Mouse (Mus musculus): ENCODE measurements around the gene Cav3. TPM values are rescaled to one million over a fixed set of nuclear protein-coding genes. Genes with fewer than 3 reads are reported as not detected.
A peak's percentile ranks its signal among the peaks of the same experiment; 100 is the strongest.

Gene Cav3
- polyA plus RNA-seq (2015; fragmentation: Nextera tagmentation; extraction: Ambion mirVana): 0.90 and 1.3 TPM in 2 replicates

DNA sequence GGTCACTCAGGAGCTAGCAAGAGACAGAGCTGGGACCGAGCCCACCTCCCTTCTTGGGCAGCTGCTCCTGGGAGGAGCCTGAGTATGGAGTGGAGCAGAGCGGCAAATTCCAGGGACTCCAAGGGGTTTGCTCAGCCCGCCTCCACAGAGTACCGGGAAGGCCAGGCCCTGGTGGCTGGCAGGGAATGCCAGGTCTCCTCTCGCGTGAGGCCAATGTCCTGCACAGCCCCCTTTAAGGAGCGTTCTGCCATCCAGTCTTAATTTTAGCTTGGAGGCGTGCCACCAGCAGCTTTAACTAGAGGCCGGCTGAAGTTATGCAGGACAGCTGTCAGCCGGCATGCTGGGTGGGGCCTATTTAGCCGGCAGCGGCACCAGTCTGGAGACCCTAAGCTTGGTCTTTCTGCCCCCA is at the start of gene Cav3:
Gene Cav3 (plus strand): TSS at position 165 of the 409 bp plus-strand sequence.
- H3K9ac ChIP-seq: no peak within 1 kb of the TSS
- H3K36me3 ChIP-seq: no peaks in the 10 kb centered on the region
- H3K27me3 ChIP-seq (replicated peaks): no peaks in the 10 kb centered on the region
- H3K4me3 ChIP-seq (replicated peaks): no peak within 1 kb of the TSS
- H3K4me1 ChIP-seq: no peaks in the 10 kb centered on the region
- ATAC-seq (ENCODE audit: insufficient read depth, low FRiP score, low read depth): peak; percentile 35; the same call in 1 of the 2 replicates
- 0 out of 2 replicates have a peak within 1 kb of the TSS, but pooled peaks have one; percentile 5 for H3K4me2 ChIP-seq
- no peak within 1 kb of the TSS for H3K27ac ChIP-seq
- H3K9me3 ChIP-seq: no peaks in the 10 kb centered on the region
- 55% methylated on average over 12 of the region's 12 CpGs for WGBS

DNA sequence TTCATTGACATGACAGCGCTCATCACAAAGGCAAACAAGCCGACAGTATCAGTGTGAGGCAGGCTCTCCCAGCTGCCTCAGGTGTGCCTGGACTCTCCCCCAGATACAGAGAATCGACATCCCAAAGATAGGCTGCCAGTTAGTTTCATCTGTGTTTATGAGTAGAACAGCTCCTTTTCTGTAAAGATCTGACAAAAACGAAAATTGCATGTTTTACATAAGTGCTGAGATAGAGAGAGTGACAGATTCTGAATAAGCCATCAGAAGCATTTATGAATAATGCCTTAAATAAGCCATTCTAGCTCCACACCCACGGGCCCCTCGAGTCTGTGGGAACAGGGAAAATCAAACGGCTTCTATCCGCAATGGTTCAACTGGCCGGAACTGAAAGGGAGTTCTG is 40.0 kb upstream of the Cav3 start:
- ATAC-seq (ENCODE audit: insufficient read depth, low FRiP score, low read depth): no peak
- H3K4me3 ChIP-seq (replicated peaks): no peak overlapping the region
- no peaks in the 10 kb centered on the region for H3K27me3 ChIP-seq (replicated peaks)
- H3K36me3 ChIP-seq: no peaks in the 10 kb centered on the region
- 74% methylated on average over 9 of the region's 9 CpGs for WGBS
- no peak overlapping the region for H3K9ac ChIP-seq
- H3K27ac ChIP-seq: no peak overlapping the region
- H3K4me1 ChIP-seq: no peaks in the 10 kb centered on the region
- H3K4me2 ChIP-seq: no peak overlapping the region
- no peaks in the 10 kb centered on the region for H3K9me3 ChIP-seq

DNA sequence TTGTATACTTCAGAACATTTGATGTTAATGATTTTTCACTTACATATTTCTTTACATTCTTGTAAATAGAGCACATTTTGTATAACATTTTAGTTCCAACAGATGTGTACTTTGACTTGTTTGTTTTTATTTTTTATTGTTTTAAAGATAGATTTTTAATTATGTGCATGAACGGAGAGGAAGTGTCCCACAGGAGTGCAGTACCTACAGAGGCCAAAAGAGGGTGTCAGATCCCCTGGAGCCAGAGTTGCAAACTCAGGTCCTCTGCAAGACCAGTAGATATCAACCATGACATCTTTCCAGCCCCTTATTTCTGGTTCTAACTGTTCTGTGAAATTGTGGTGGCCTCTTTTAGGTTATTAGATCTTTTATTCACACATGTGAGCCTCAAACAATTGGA is 38.4 kb upstream of the Cav3 start:
- no peak overlapping the region for H3K9ac ChIP-seq
- no peaks in the 10 kb centered on the region for H3K36me3 ChIP-seq
- no peak overlapping the region for H3K27ac ChIP-seq
- H3K4me2 ChIP-seq: no peak overlapping the region
- no peaks in the 10 kb centered on the region for H3K4me1 ChIP-seq
- no peak for ATAC-seq (ENCODE audit: insufficient read depth, low FRiP score, low read depth)
- H3K9me3 ChIP-seq: no peaks in the 10 kb centered on the region
- 87% methylated on average over 1 of the region's 1 CpGs for WGBS
- H3K27me3 ChIP-seq (replicated peaks): no peaks in the 10 kb centered on the region
- H3K4me3 ChIP-seq (replicated peaks): no peak overlapping the region

GRCm38 (mm10) chr6:112423746-112424501 is 35.4 kb upstream of the Cav3 start:
- H3K9ac ChIP-seq: no peak overlapping the region
- H3K4me1 ChIP-seq: no peaks in the 10 kb centered on the region
- WGBS: 69% methylated on average over 8 of the region's 8 CpGs
- H3K27me3 ChIP-seq (replicated peaks): no peaks in the 10 kb centered on the region
- no peak overlapping the region for H3K27ac ChIP-seq
- no peaks in the 10 kb centered on the region for H3K9me3 ChIP-seq
- peak; percentile 58; the same call in 1 of the 2 replicates for ATAC-seq (ENCODE audit: insufficient read depth, low FRiP score, low read depth)
- H3K4me2 ChIP-seq: no peak overlapping the region
- no peak overlapping the region for H3K4me3 ChIP-seq (replicated peaks)
- H3K36me3 ChIP-seq: no peaks in the 10 kb centered on the region

- H3K4me1 ChIP-seq: no peaks in the 10 kb centered on the region
- no peak overlapping the region for H3K4me2 ChIP-seq
- no peaks in the 10 kb centered on the region for H3K27me3 ChIP-seq (replicated peaks)
- no peaks in the 10 kb centered on the region for H3K9me3 ChIP-seq
- H3K36me3 ChIP-seq: no peaks in the 10 kb centered on the region
- no peak overlapping the region for H3K9ac ChIP-seq
- 60% methylated on average over 6 of the region's 6 CpGs for WGBS
- H3K27ac ChIP-seq: no peak overlapping the region
- no peak overlapping the region for H3K4me3 ChIP-seq (replicated peaks)
- no peak for ATAC-seq (ENCODE audit: insufficient read depth, low FRiP score, low read depth)
These were observed 33.1 kb upstream of the Cav3 start for GRCm38 (mm10) chr6:112426018-112426732.

GRCm38 (mm10) chr6:112445675-112446074 is 13.6 kb upstream of the Cav3 start:
- 70% methylated on average over 3 of the region's 3 CpGs for WGBS
- H3K9ac ChIP-seq: no peak overlapping the region

DNA sequence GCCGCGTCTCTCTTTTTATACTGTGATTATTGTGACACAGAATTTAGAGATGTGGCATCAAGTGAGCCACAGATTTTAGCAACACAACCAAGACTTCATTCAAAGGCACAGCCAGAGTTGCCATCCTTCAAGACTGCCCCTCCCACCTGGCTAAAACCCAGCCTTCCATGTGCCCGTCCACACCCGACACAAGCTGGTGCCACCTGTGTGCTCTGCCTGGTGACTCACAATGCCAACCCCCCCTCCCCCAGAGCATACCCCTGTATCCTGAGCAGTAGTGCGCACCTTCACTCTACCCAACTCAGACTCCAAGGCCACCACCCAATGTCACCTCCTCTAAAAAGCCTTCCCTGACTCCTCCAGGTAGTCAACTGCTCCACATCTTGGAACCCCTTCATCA is 2.2 kb downstream of the Cav3 start:
- 95% methylated on average over 5 of the region's 5 CpGs for WGBS
- H3K27ac ChIP-seq: no peak overlapping the region
- H3K9ac ChIP-seq: no peak overlapping the region
- ATAC-seq (ENCODE audit: insufficient read depth, low FRiP score, low read depth): no peak
- no peaks in the 10 kb centered on the region for H3K9me3 ChIP-seq
- no peaks in the 10 kb centered on the region for H3K27me3 ChIP-seq (replicated peaks)
- H3K4me2 ChIP-seq: no peak overlapping the region
- no peak overlapping the region for H3K4me3 ChIP-seq (replicated peaks)
- H3K4me1 ChIP-seq: no peaks in the 10 kb centered on the region
- no peaks in the 10 kb centered on the region for H3K36me3 ChIP-seq

More at GRCm38 (mm10) chr6:112445675-112446074, 13.6 kb upstream of the Cav3 start:
- Histone ChIP-seq H3K4me3 (replicated peaks) (no peak overlapping the region), H3K27ac (no peak overlapping the region), H3K9me3 (no peaks in the 10 kb centered on the region), H3K27me3 (replicated peaks) (no peaks in the 10 kb centered on the region), H3K4me1 (no peaks in the 10 kb centered on the region), H3K4me2 (no peak overlapping the region), H3K36me3 (no peaks in the 10 kb centered on the region)
- no peak for ATAC-seq (ENCODE audit: insufficient read depth, low FRiP score, low read depth)

- Histone ChIP-seq H3K4me2 (no peak overlapping the region), H3K27ac (no peak overlapping the region)
- WGBS: 81% methylated on average over 6 of the region's 6 CpGs
These were observed 4.0 kb downstream of the Cav3 start for GRCm38 (mm10) chr6:112463331-112463730.

DNA sequence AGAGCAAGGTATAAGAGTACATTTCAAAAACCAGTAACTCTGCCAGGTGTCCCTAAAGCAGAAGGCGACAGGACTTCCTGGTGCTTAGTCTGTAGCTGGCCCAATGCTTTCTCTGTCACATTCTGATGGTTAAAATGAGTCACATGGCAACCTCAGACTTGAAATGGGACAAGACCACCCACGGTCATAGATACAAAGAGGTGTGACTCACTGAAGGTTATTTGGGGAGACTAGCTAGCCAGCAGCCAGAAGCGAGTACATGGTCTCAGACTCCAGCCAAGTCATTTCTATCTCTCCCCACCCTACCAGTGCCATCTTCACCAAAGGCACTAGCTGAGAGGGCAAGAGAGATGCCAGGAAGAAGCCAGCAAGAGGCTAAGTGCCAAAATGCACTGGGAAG is 6.1 kb downstream of the Cav3 start:
- ATAC-seq (ENCODE audit: insufficient read depth, low FRiP score, low read depth): no peak
- Histone ChIP-seq H3K4me2 (no peak overlapping the region), H3K4me1 (no peaks in the 10 kb centered on the region), H3K27ac (no peak overlapping the region), H3K27me3 (replicated peaks) (no peaks in the 10 kb centered on the region), H3K9me3 (no peaks in the 10 kb centered on the region), H3K4me3 (replicated peaks) (no peak overlapping the region), H3K36me3 (no peaks in the 10 kb centered on the region), H3K9ac (no peak overlapping the region)
- WGBS: 83% methylated on average over 3 of the region's 3 CpGs

More at GRCm38 (mm10) chr6:112463331-112463730, 4.0 kb downstream of the Cav3 start:
- H3K27me3 ChIP-seq (replicated peaks): no peaks in the 10 kb centered on the region
- no peak for ATAC-seq (ENCODE audit: insufficient read depth, low FRiP score, low read depth)
- H3K9ac ChIP-seq: no peak overlapping the region
- H3K4me1 ChIP-seq: no peaks in the 10 kb centered on the region
- H3K9me3 ChIP-seq: no peaks in the 10 kb centered on the region
- H3K4me3 ChIP-seq (replicated peaks): no peak overlapping the region
- no peaks in the 10 kb centered on the region for H3K36me3 ChIP-seq

GRCm38 (mm10) chr6:112466001-112466400 is 6.7 kb downstream of the Cav3 start:
- Histone ChIP-seq H3K27me3 (replicated peaks) (no peaks in the 10 kb centered on the region), H3K9me3 (no peaks in the 10 kb centered on the region), H3K27ac (no peak overlapping the region), H3K4me1 (no peaks in the 10 kb centered on the region), H3K9ac (no peak overlapping the region), H3K36me3 (no peaks in the 10 kb centered on the region), H3K4me3 (replicated peaks) (no peak overlapping the region), H3K4me2 (no peak overlapping the region)
- ATAC-seq (ENCODE audit: insufficient read depth, low FRiP score, low read depth): no peak

- no peak for ATAC-seq (ENCODE audit: insufficient read depth, low FRiP score, low read depth)
- Histone ChIP-seq H3K4me3 (replicated peaks) (no peak overlapping the region), H3K4me1 (no peaks in the 10 kb centered on the region), H3K9ac (no peak overlapping the region), H3K36me3 (no peaks in the 10 kb centered on the region), H3K27ac (no peak overlapping the region), H3K9me3 (no peaks in the 10 kb centered on the region), H3K4me2 (no peak overlapping the region), H3K27me3 (replicated peaks) (no peaks in the 10 kb centered on the region)
- 78% methylated on average over 4 of the region's 4 CpGs for WGBS
These were observed 12.3 kb downstream of the Cav3 start for GRCm38 (mm10) chr6:112471644-112472043.

DNA sequence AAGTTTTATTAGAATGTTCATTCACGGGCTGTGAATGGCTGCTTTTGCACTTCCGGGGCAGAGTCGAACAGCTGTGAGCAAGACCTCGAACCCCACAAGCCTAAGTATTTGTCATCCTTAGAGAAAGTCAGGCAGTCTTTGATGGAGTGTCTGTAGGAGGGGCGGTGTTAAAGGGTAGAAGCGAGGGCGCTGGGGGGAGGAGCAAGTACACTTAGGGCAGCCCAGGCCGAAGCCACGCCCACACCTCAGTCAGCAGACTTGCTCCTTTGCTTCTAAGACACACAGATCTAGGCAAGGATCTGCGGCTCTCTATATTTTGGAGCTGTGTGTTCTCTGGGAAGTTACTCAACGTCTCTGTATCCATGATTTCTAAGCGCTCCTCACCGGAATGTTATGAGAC is 20.6 kb downstream of the Cav3 start:
- Histone ChIP-seq H3K9ac (no peak overlapping the region), H3K4me1 (no peaks in the 10 kb centered on the region), H3K4me2 (no peak overlapping the region), H3K27me3 (replicated peaks) (no peaks in the 10 kb centered on the region), H3K4me3 (replicated peaks) (no peak overlapping the region), H3K27ac (no peak overlapping the region), H3K36me3 (no peaks in the 10 kb centered on the region), H3K9me3 (no peaks in the 10 kb centered on the region)
- WGBS: 42% methylated on average over 13 of the region's 13 CpGs
- ATAC-seq (ENCODE audit: insufficient read depth, low FRiP score, low read depth): 0 out of 2 replicates have a peak, but pooled peaks have one; percentile 27
